Mouse (Mus musculus): ENCODE data around the gene Gnas.

The Gnas gene

GRCm38 (mm10) chr2:174284011-174284410, at the start of gene Gnas:
TSS of gene Gnas (plus strand) at chr2:174284320.
- DNase-seq = peak in 1 of 2 experiments; percentile 38

- DNase-seq = no peak
Measured at GRCm38 (mm10) chr2:174242431-174242830, 41.7 kb upstream of the Gnas start.

GRCm38 (mm10) chr2:174251963-174252362, 32.2 kb upstream of the Gnas start:
- no peak for DNase-seq

- no peak for DNase-seq
Measured at GRCm38 (mm10) chr2:174257312-174257711, 26.8 kb upstream of the Gnas start.

- DNase-seq = no peak
Measured at GRCm38 (mm10) chr2:174260004-174260403, 24.1 kb upstream of the Gnas start.

- DNase-seq = no peak
Measured at GRCm38 (mm10) chr2:174260908-174261800, 23.0 kb upstream of the Gnas start.

- DNase-seq = no peak
Measured at GRCm38 (mm10) chr2:174261801-174262200, 22.3 kb upstream of the Gnas start.

- no peak for DNase-seq
Measured at GRCm38 (mm10) chr2:174263110-174263815, 20.9 kb upstream of the Gnas start.

- no peak for DNase-seq
Measured at GRCm38 (mm10) chr2:174264248-174264647, 19.9 kb upstream of the Gnas start.

- DNase-seq = no peak
Measured at GRCm38 (mm10) chr2:174270416-174270815, 13.7 kb upstream of the Gnas start.

GRCm38 (mm10) chr2:174271459-174271858, 12.7 kb upstream of the Gnas start:
- no peak for DNase-seq

GRCm38 (mm10) chr2:174273131-174273530, 11.0 kb upstream of the Gnas start:
- DNase-seq = no peak

- no peak for DNase-seq
Measured at GRCm38 (mm10) chr2:174273961-174274360, 10.2 kb upstream of the Gnas start.

- no peak for DNase-seq
Measured at GRCm38 (mm10) chr2:174279771-174280170, 4.3 kb upstream of the Gnas start.

GRCm38 (mm10) chr2:174283341-174283740, 779 bp upstream of the Gnas start:
- DNase-seq = no peak

GRCm38 (mm10) chr2:174284807-174285457, 812 bp downstream of the Gnas start:
- no peak for DNase-seq

- no peak for DNase-seq
Measured at GRCm38 (mm10) chr2:174285921-174286470, 1.9 kb downstream of the Gnas start.

GRCm38 (mm10) chr2:174287921-174288320, 3.8 kb downstream of the Gnas start:
- DNase-seq = no peak

- DNase-seq = no peak
Measured at GRCm38 (mm10) chr2:174288673-174289430, 4.7 kb downstream of the Gnas start.

- DNase-seq = no peak
Measured at GRCm38 (mm10) chr2:174291029-174291661, 7.0 kb downstream of the Gnas start.

GRCm38 (mm10) chr2:174291662-174292030, 7.5 kb downstream of the Gnas start:
- DNase-seq = no peak

- no peak for DNase-seq
Measured at GRCm38 (mm10) chr2:174294457-174294856, 10.3 kb downstream of the Gnas start.

Measured in kidney, postnatal 25 days (tissue).